8 mouse cellular contexts compared by ENCODE assay signal in the genomic region with DNA sequence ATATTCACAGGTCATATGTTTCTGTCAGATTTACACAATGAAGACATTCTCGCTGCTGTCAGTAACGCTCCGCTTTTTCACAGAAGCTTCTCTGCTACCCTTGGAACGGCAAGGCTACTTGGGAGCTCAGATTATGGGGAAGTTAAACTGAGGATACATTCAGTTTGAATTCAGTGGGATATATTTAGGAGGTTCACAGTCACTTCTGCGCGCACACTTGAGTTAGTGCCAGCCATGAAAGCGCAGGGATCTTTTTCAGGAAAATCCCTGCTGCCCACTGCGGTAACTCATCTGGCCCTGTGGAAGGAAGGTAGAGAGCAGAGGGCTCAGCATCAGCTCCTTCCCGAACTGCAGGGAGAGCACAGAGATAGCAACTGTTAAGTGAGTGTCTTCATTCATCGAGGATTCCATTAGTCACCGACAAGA. TPM values are rescaled to one million over a fixed set of nuclear protein-coding genes. Genes with fewer than 3 reads are reported as not detected.
DNase-seq lines count a peak whose midpoint lies in the region; ATAC-seq lines count a peak whose summit lies in the region.

No protein-coding gene starts in this region.

- no peak for DNase-seq in heart, adult 18-20 months
- no peak for DNase-seq in retina, postnatal 1 day
- no peak for DNase-seq in urinary bladder, adult 2 months (ENCODE audit: low spot score)
- no peak for DNase-seq in lung, postnatal 4 days

- no peaks in the 10 kb centered on the region for H3K9me3 ChIP-seq in heart, embryonic 14.5 days (ENCODE audit: control insufficient read depth, low read length)
- H3K9me3 ChIP-seq in embryonic facial prominence, embryonic 12.5 days = no peaks in the 10 kb centered on the region
- H3K9me3 ChIP-seq in hindbrain, embryonic 13.5 days = no peaks in the 10 kb centered on the region
- no peaks in the 10 kb centered on the region for H3K9me3 ChIP-seq in midbrain, embryonic 16.5 days (replicated peaks; ENCODE audit: control insufficient read depth, low read length, poor library complexity, severe bottlenecking)

- no peaks in the 10 kb centered on the region for H3K27me3 ChIP-seq in heart, embryonic 14.5 days (ENCODE audit: control insufficient read depth, insufficient read depth, low read length)
- H3K27me3 ChIP-seq in embryonic facial prominence, embryonic 12.5 days = no peaks in the 10 kb centered on the region
- H3K27me3 ChIP-seq in hindbrain, embryonic 13.5 days = no peaks in the 10 kb centered on the region
- H3K27me3 ChIP-seq in midbrain, embryonic 16.5 days (ENCODE audit: control insufficient read depth, insufficient read depth, low read depth, low read length) = no peaks in the 10 kb centered on the region

- H3K27ac ChIP-seq in heart, embryonic 14.5 days (replicated peaks in 1 of 2; ENCODE audit: control insufficient read depth in 1 of 2, insufficient read depth in 1 of 2, low read depth in 2 of 2, low read length in 2 of 2) = no peak overlapping the region
- H3K27ac ChIP-seq in embryonic facial prominence, embryonic 12.5 days = no peak overlapping the region; the same call in 1 of the 2 replicates
- H3K27ac ChIP-seq in hindbrain, embryonic 13.5 days = no peak overlapping the region; the same call in 1 of the 2 replicates
- no peak overlapping the region for H3K27ac ChIP-seq in midbrain, embryonic 16.5 days (ENCODE audit: low read length)

- ATAC-seq in heart, embryonic 14.5 days (ENCODE audit: insufficient number of reproducible peaks, insufficient read depth, low FRiP score, low read depth) = no peak
- ATAC-seq in embryonic facial prominence, embryonic 12.5 days (ENCODE audit: insufficient number of reproducible peaks, insufficient read depth, low FRiP score, low TSS enrichment) = no peak
- ATAC-seq in hindbrain, embryonic 13.5 days (ENCODE audit: low FRiP score) = no peak
- ATAC-seq in midbrain, embryonic 16.5 days = no peak

- H3K36me3 ChIP-seq in heart, embryonic 14.5 days (ENCODE audit: control insufficient read depth, insufficient read depth, low read length) = no peaks in the 10 kb centered on the region
- no peaks in the 10 kb centered on the region for H3K36me3 ChIP-seq in embryonic facial prominence, embryonic 12.5 days
- H3K36me3 ChIP-seq in hindbrain, embryonic 13.5 days = no peaks in the 10 kb centered on the region
- no peaks in the 10 kb centered on the region for H3K36me3 ChIP-seq in midbrain, embryonic 16.5 days (ENCODE audit: control insufficient read depth, insufficient read depth, low read length)

- peaks cover 5 to 16% of the 10 kb centered on the region in 2 experiments for H3K4me1 ChIP-seq in heart, embryonic 14.5 days (ENCODE audit: control insufficient read depth in 2 of 2, insufficient read depth in 2 of 2, low read length in 2 of 2)
- H3K4me1 ChIP-seq in embryonic facial prominence, embryonic 12.5 days = no peaks in the 10 kb centered on the region
- peaks cover 11% of the 10 kb centered on the region for H3K4me1 ChIP-seq in hindbrain, embryonic 13.5 days (replicated peaks)
- peaks cover 2% of the 10 kb centered on the region; the same call in 1 of the 2 replicates for H3K4me1 ChIP-seq in midbrain, embryonic 16.5 days (ENCODE audit: control insufficient read depth, insufficient read depth, low read length)

- peak overlapping the region; percentile 16 for H3K9ac ChIP-seq in heart, embryonic 14.5 days (ENCODE audit: low read length)
- no peak overlapping the region for H3K9ac ChIP-seq in embryonic facial prominence, embryonic 12.5 days
- H3K9ac ChIP-seq in hindbrain, embryonic 13.5 days = peak overlapping the region; percentile 40; the same call in 1 of the 2 replicates
- no peak overlapping the region for H3K9ac ChIP-seq in midbrain, embryonic 16.5 days (ENCODE audit: low read depth, low read length)

- peak overlapping the region; percentile 57 for H3K4me2 ChIP-seq in heart, embryonic 14.5 days (ENCODE audit: low read length)
- peak overlapping the region; percentile 5 for H3K4me2 ChIP-seq in embryonic facial prominence, embryonic 12.5 days (replicated peaks)
- peak overlapping the region; percentile 42 for H3K4me2 ChIP-seq in hindbrain, embryonic 13.5 days
- H3K4me2 ChIP-seq in midbrain, embryonic 16.5 days (ENCODE audit: low read length) = peak overlapping the region; percentile 26; the same call in 1 of the 2 replicates

- peak overlapping the region; percentile 13; a peak in 3 of 4 replicates for H3K4me3 ChIP-seq in heart, embryonic 14.5 days (ENCODE audit: control insufficient read depth in 1 of 2, insufficient read depth in 1 of 2, low read depth in 1 of 2, low read length in 2 of 2)
- no peak overlapping the region for H3K4me3 ChIP-seq in embryonic facial prominence, embryonic 12.5 days
- peak overlapping the region; percentile 15 for H3K4me3 ChIP-seq in hindbrain, embryonic 13.5 days
- no peak overlapping the region for H3K4me3 ChIP-seq in midbrain, embryonic 16.5 days (ENCODE audit: low read depth, low read length)

- WGBS in heart, embryonic 14.5 days = 25% methylated on average over 11 of the region's 11 CpGs
- WGBS in embryonic facial prominence, embryonic 12.5 days = 36% methylated on average over 11 of the region's 11 CpGs
- 27% methylated on average over 11 of the region's 11 CpGs for WGBS in hindbrain, embryonic 13.5 days
- 38% methylated on average over 11 of the region's 11 CpGs for WGBS in midbrain, embryonic 16.5 days

RNA-seq across cellular contexts. Expression of gene Tlk1, which starts 27.3 kb away (rescaled TPM):
- polyA plus RNA-seq in heart, embryonic 14.5 days (2014; fragmentation: Nextera tagmentation; extraction: Ambion mirVana) = 37.2 and 41.0 TPM in 2 replicates
- 10 to 100 TPM; 27.0 to 33.3 TPM for total RNA-seq in heart, adult 18-20 months (2021)
- 40.2 and 47.7 TPM in 2 replicates for polyA plus RNA-seq in embryonic facial prominence, embryonic 12.5 days (2016; fragmentation: Nextera tagmentation; extraction: Ambion mirVana)
- polyA plus RNA-seq in hindbrain, embryonic 13.5 days (2015; fragmentation: Nextera tagmentation; extraction: Ambion mirVana) = 22.2 and 23.8 TPM in 2 replicates
- polyA plus RNA-seq in midbrain, embryonic 16.5 days (2015; fragmentation: Nextera tagmentation; extraction: Ambion mirVana) = 17.2 and 20.6 TPM in 2 replicates
- 17.7 and 26.1 TPM in 2 replicates for polyA plus RNA-seq in urinary bladder, adult 2 months (2012; rRNA removed)

Comparison
In these comparisons a context has a peak if more than half of its experiments do, and no peak if none do; other contexts are left out.
1. H3K4me2 ChIP-seq: peak in every context shown above with its lines; median percentile 57 in heart, embryonic 14.5 days; 42 in hindbrain, embryonic 13.5 days; 26 in midbrain, embryonic 16.5 days; 5 in embryonic facial prominence, embryonic 12.5 days.
2. H3K4me3 ChIP-seq: peak in heart, embryonic 14.5 days (2 of 2) and hindbrain, embryonic 13.5 days (single experiment); none in embryonic facial prominence, embryonic 12.5 days (single experiment) and midbrain, embryonic 16.5 days (single experiment).
3. H3K9ac ChIP-seq: peak in heart, embryonic 14.5 days (single experiment) and hindbrain, embryonic 13.5 days (single experiment); none in embryonic facial prominence, embryonic 12.5 days (single experiment) and midbrain, embryonic 16.5 days (single experiment).